Mouse (Mus musculus): ENCODE results near the gene Nkx2-2. TPM values are rescaled to one million over a fixed set of nuclear protein-coding genes. Genes with fewer than 3 reads are reported as not detected.

Nkx2-2 gene
- total and polyA plus RNA-seq, 2 experiments from 2014 or later, result 6.0 to 7.9 TPM

DNA sequence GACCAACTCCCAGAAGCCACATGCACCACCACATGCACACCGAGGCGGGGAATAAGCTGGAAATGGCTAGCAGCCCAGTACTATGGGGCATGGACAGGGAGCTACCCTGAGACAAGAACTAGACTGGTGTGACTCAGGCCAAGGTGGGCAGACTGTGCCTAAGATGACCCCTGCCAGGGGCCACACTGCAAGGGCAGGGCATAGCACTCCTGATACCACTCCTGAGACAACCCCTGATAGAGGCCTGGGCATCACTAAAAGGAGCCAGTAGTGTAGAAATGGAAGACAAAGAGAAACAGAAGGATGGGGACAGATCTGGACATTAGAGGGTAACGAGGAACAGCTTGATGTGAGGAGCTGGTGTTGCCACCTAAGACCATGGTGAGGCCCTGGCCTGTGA lies 28.7 kb downstream of the Nkx2-2 start:
- no peaks in the 10 kb centered on the region for H3K36me3 ChIP-seq (ENCODE audit: insufficient read depth)
- no peak for ATAC-seq

DNA sequence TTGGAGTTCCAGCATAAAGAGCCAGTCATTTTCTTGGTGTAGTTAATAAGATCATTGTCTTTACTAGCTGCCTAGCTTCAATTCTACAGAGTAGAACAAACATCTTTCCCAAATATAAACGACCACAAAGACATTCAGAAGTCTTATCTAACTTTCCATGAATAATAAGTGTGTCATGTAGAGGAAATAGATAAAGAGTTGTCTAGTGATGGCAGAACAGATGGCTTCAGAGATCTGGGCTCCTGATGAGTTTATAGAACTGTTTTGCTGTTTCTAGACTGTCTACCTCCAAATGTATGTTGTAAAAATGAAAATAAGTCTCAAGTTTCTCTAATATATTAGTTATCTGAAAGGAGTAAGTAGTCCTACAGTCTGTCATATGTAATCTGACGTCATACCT lies 41.5 kb downstream of the Nkx2-2 start:
- Histone ChIP-seq H3K36me3 (ENCODE audit: insufficient read depth) (no peaks in the 10 kb centered on the region), H3K4me1 (ENCODE audit: insufficient read depth) (no peaks in the 10 kb centered on the region), H3K4me3 (ENCODE audit: low read depth, low read length) (no peak overlapping the region), H3K9ac (no peak overlapping the region), H3K27ac (ENCODE audit: low read depth, low read length) (no peak overlapping the region), H3K4me2 (ENCODE audit: low read depth) (no peak overlapping the region), H3K27me3 (ENCODE audit: insufficient read depth, low read length) (no peaks in the 10 kb centered on the region), H3K9me3 (ENCODE audit: low read length) (no peaks in the 10 kb centered on the region)
- TF ChIP-seq CTCF (IDR thresholded peaks at IDR 0.05; ENCODE audit: low read depth), result no peak
- no peak for ATAC-seq
- 69% methylated on average over 2 of the region's 2 CpGs for WGBS
- no peak for DNase-seq

More for the DNA sequence above, 28.7 kb downstream of the Nkx2-2 start:
- H3K9me3 ChIP-seq (ENCODE audit: low read length), result no peaks in the 10 kb centered on the region
- no peak for DNase-seq
- TF ChIP-seq CTCF (IDR thresholded peaks at IDR 0.05; ENCODE audit: low read depth), result no peak
- H3K4me1 ChIP-seq (ENCODE audit: insufficient read depth), result no peaks in the 10 kb centered on the region
- no peak overlapping the region for H3K4me3 ChIP-seq (ENCODE audit: low read depth, low read length)
- H3K27ac ChIP-seq (ENCODE audit: low read depth, low read length), result no peak overlapping the region
- no peaks in the 10 kb centered on the region; the same call in 1 of the 2 replicates for H3K27me3 ChIP-seq (ENCODE audit: insufficient read depth, low read length)
- no peak overlapping the region for H3K4me2 ChIP-seq (ENCODE audit: low read depth)
- no peak overlapping the region for H3K9ac ChIP-seq
- 92% methylated on average over 3 of the region's 3 CpGs for WGBS

Other genes with a start within 250 kb of the Nkx2-2 start
- 94.6 and 95.8 TPM in 2 replicates for gene Xrn2, start 181.2 kb downstream of the Nkx2-2 start, total RNA-seq (2014; rRNA removed)
- 67.8 and 78.9 TPM in 2 replicates for gene Xrn2, start 181.2 kb downstream of the Nkx2-2 start, polyA plus RNA-seq (2015; fragmentation: Nextera tagmentation; extraction: Ambion mirVana)
- 4.3 and 10.1 TPM in 2 replicates for gene Nkx2-4, start 108.8 kb downstream of the Nkx2-2 start, total RNA-seq (2014; rRNA removed)
- 1.2 TPM in 1 of 2 replicates, not detected in the other for gene Nkx2-4, start 108.8 kb downstream of the Nkx2-2 start, polyA plus RNA-seq (2015; fragmentation: Nextera tagmentation; extraction: Ambion mirVana)
- gene Pax1, start 167.7 kb upstream of the Nkx2-2 start, total RNA-seq (2014; rRNA removed), result 0.19 TPM in 1 of 2 replicates, not detected in the other
- gene Pax1, start 167.7 kb upstream of the Nkx2-2 start, polyA plus RNA-seq (2015; fragmentation: Nextera tagmentation; extraction: Ambion mirVana), result not detected in 2 replicates

All from forebrain, postnatal 0 days (tissue).